ENCODE assay signal across 10 mouse cellular contexts in the genomic region with DNA sequence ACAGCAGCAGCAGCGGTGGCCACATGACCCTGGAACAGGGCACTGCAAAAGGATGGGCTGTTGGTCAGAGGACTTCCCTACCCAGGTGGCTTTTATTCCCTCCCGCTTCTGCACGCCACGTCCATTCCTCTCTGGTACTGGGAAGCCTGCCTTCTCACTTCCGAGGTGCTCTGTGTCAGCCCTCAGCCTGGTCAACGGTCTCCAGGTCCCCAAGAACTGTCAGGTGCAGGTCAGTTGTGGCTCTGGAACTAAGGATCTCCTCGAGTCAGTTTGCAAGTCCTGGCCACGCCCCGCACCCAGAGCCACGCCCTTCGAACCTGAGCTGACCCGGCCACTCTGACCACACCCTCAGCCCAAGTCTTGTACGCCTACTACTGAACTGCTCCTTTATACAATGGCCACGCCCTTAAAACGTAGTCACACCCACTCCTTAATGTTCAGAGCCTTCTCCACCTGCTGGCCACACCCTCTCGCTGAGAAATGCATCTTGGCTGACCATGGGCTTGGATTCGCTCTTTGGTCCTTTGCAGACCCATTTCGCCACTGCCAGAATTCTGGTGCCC. TPM values are rescaled to one million over a fixed set of nuclear protein-coding genes. Genes with fewer than 3 reads are reported as not detected.
DNase-seq lines count a peak whose midpoint lies in the region; ATAC-seq and TF ChIP-seq lines count a peak whose summit lies in the region.
"Had no signal": no experiment of that assay in that cellular context is flagged by ENCODE, and none has a peak within 500 bp of the region (broad histone marks: within the 10 kb centered on the region; RNA-seq: fewer than 3 reads in every experiment).

No protein-coding gene starts in this region.

- ATAC-seq in heart, embryonic 12.5 days (ENCODE audit: insufficient number of reproducible peaks, low FRiP score): peak; percentile 86
- ATAC-seq in erythroblast, adult 5-6 weeks (replicated peaks; ENCODE audit: low FRiP score, poor library complexity, severe bottlenecking): peak; percentile 60; the same call in 1 of the 2 replicates
- ATAC-seq in liver, embryonic 11.5 days (replicated peaks; ENCODE audit: low FRiP score): no peak; the same call in 1 of the 2 replicates

- 0 out of 2 replicates have a peak, but pooled peaks cover 5% of the 10 kb centered on the region for H3K9me3 ChIP-seq in heart, embryonic 12.5 days (replicated peaks)
- no peaks in the 10 kb centered on the region for H3K9me3 ChIP-seq in liver, embryonic 11.5 days (ENCODE audit: control insufficient read depth, low read length)

- no peak overlapping the region for H3K27ac ChIP-seq in heart, embryonic 12.5 days (ENCODE audit: poor library complexity, severe bottlenecking)
- no peak overlapping the region for H3K27ac ChIP-seq in liver, embryonic 11.5 days (ENCODE audit: low read depth, low read length)
- H3K27ac ChIP-seq in small intestine, adult 2 months (ENCODE audit: insufficient read depth, low read depth, low read length): no peak overlapping the region
- H3K27ac ChIP-seq: macrophage had no signal

- H3K4me3 ChIP-seq in heart, embryonic 12.5 days: 0 out of 2 replicates have a peak overlapping the region, but pooled peaks have one; percentile 4
- no peak overlapping the region for H3K4me3 ChIP-seq in liver, embryonic 11.5 days (ENCODE audit: low read depth, low read length)
- peak overlapping the region; percentile 34 for H3K4me3 ChIP-seq in small intestine, adult 2 months (ENCODE audit: low read depth, low read length)

- peak; percentile 16; the same call in 1 of the 2 replicates for TF ChIP-seq CTCF in small intestine, adult 2 months (IDR thresholded peaks at IDR 0.05; ENCODE audit: extremely low read depth, insufficient read length, insufficient replicate concordance, low read depth, low read length)

- H3K4me1 ChIP-seq in heart, embryonic 12.5 days (replicated peaks): peaks cover 8% of the 10 kb centered on the region
- H3K4me1 ChIP-seq in liver, embryonic 11.5 days (replicated peaks; ENCODE audit: control insufficient read depth, insufficient read depth, low read length): 0 out of 2 replicates have a peak, but pooled peaks cover 4% of the 10 kb centered on the region
- peaks cover 7% of the 10 kb centered on the region for H3K4me1 ChIP-seq in small intestine, adult 2 months (ENCODE audit: control insufficient read depth, insufficient read depth, insufficient read length, low read length)

- 0 out of 2 replicates have a peak, but pooled peaks cover 3% of the 10 kb centered on the region for H3K27me3 ChIP-seq in heart, embryonic 12.5 days (replicated peaks)
- 0 out of 2 replicates have a peak, but pooled peaks cover 3% of the 10 kb centered on the region for H3K27me3 ChIP-seq in liver, embryonic 11.5 days (replicated peaks; ENCODE audit: control insufficient read depth, insufficient read depth, low read length)
- H3K27me3 ChIP-seq in small intestine, adult 2 months (ENCODE audit: control insufficient read depth, insufficient read depth, low read length): no peaks in the 10 kb centered on the region; the same call in 1 of the 2 replicates

- WGBS in heart, embryonic 12.5 days: 12% methylated on average over 18 of the region's 18 CpGs
- 15% methylated on average over 18 of the region's 18 CpGs for WGBS in liver, embryonic 11.5 days
- 8% methylated on average over 18 of the region's 18 CpGs for WGBS in small intestine, adult 2 months

- no peaks in the 10 kb centered on the region for H3K36me3 ChIP-seq in heart, embryonic 12.5 days
- no peaks in the 10 kb centered on the region for H3K36me3 ChIP-seq in liver, embryonic 11.5 days (ENCODE audit: control insufficient read depth, insufficient read depth, low read length)
- no peaks in the 10 kb centered on the region for H3K36me3 ChIP-seq in small intestine, adult 2 months (ENCODE audit: control insufficient read depth, insufficient read depth, low read length)

- no peak overlapping the region for H3K9ac ChIP-seq in heart, embryonic 12.5 days
- H3K9ac ChIP-seq in liver, embryonic 11.5 days (ENCODE audit: low read depth, low read length): no peak overlapping the region; the same call in 1 of the 2 replicates

- intact Hi-C loops in heart, postnatal 14 days (cut with DNase I): no loop called here
- intact Hi-C loops in left cerebral cortex, postnatal 10 days (cut with DNase I): no loop called here

- peak overlapping the region; percentile 52 for H3K4me2 ChIP-seq in heart, embryonic 12.5 days
- H3K4me2 ChIP-seq in liver, embryonic 11.5 days: peak overlapping the region; percentile 49

- TF ChIP-seq POLR2A in small intestine, adult 2 months (IDR thresholded peaks at IDR 0.05; ENCODE audit: low read depth, low read length): no peak

- DNase-seq in heart, postnatal 14 days: no peak
- DNase-seq in liver, embryonic 11.5 days (ENCODE audit: low spot score): peak; percentile 41
- DNase-seq in adrenal gland, postnatal 36 days: no peak
- no peak for DNase-seq in right cerebral cortex, adult 2 months (ENCODE audit: low spot score in 2 of 2)
- no peak for DNase-seq in left cerebral cortex, postnatal 10 days (ENCODE audit: extremely low spot score in 1 of 2, low spot score in 2 of 2)

RNA-seq across cellular contexts. Expression of a gene that starts 15.0 kb away (rescaled TPM):
- 8.8 and 9.0 TPM in 2 replicates for polyA plus RNA-seq in heart, embryonic 12.5 days (2016; fragmentation: Nextera tagmentation; extraction: Ambion mirVana)
- total RNA-seq in heart, postnatal 14 days (2021): 1 to 10 TPM; 5.9 to 6.8 TPM
- total RNA-seq in erythroblast, adult 5-6 weeks (2015; ENCODE audit: low replicate concordance): 1.7 TPM in 1 of 2 replicates, not detected in the other
- total RNA-seq in erythroblast, adult 5-6 weeks (2017; ENCODE audit: low replicate concordance): 0.42 and 0.51 TPM in 2 replicates
- 6.7 and 8.9 TPM in 2 replicates for polyA plus RNA-seq in liver, embryonic 11.5 days (2014; fragmentation: Nextera tagmentation; extraction: Ambion mirVana)
- 1.3 and 1.4 TPM in 2 replicates for polyA plus RNA-seq in small intestine, adult 2 months (2012; rRNA removed)
- total RNA-seq in adrenal gland, postnatal 36 days (2021): 10 to 100 TPM; 11.3 to 11.7 TPM
- total RNA-seq in left cerebral cortex, postnatal 10 days (2021): 10 to 100 TPM; 16.1 to 19.9 TPM

RNA-seq across cellular contexts. Expression of a gene that starts 15.2 kb away (rescaled TPM):
- polyA plus RNA-seq in heart, embryonic 12.5 days (2016; fragmentation: Nextera tagmentation; extraction: Ambion mirVana): not detected in 2 replicates
- not detected for total RNA-seq in heart, postnatal 14 days (2021)
- total RNA-seq in erythroblast, adult 5-6 weeks (2015; ENCODE audit: low replicate concordance): not detected in 2 replicates
- total RNA-seq in erythroblast, adult 5-6 weeks (2017; ENCODE audit: low replicate concordance): not detected in 2 replicates
- polyA plus RNA-seq in liver, embryonic 11.5 days (2014; fragmentation: Nextera tagmentation; extraction: Ambion mirVana): 0.21 TPM in 1 of 2 replicates, not detected in the other
- not detected in 2 replicates for polyA plus RNA-seq in small intestine, adult 2 months (2012; rRNA removed)
- total RNA-seq in adrenal gland, postnatal 36 days (2021): not detected
- total RNA-seq in left cerebral cortex, postnatal 10 days (2021): not detected
- total RNA-seq: MEL had no signal
- polyA plus RNA-seq: macrophage had no signal

RNA-seq across cellular contexts. Expression of a gene that starts 18.2 kb away (rescaled TPM):
- polyA plus RNA-seq in heart, embryonic 12.5 days (2016; fragmentation: Nextera tagmentation; extraction: Ambion mirVana): not detected in 2 replicates
- not detected for total RNA-seq in heart, postnatal 14 days (2021)
- total RNA-seq in erythroblast, adult 5-6 weeks (2015; ENCODE audit: low replicate concordance): not detected in 2 replicates
- total RNA-seq in erythroblast, adult 5-6 weeks (2017; ENCODE audit: low replicate concordance): not detected in 2 replicates
- polyA plus RNA-seq in liver, embryonic 11.5 days (2014; fragmentation: Nextera tagmentation; extraction: Ambion mirVana): not detected in 2 replicates
- polyA plus RNA-seq in small intestine, adult 2 months (2012; rRNA removed): not detected in 2 replicates
- total RNA-seq in adrenal gland, postnatal 36 days (2021): under 1 TPM in 1 of 2 experiments, not detected in 1; 0.07 TPM
- under 1 TPM; 0.14 to 0.17 TPM for total RNA-seq in left cerebral cortex, postnatal 10 days (2021)
- total RNA-seq: MEL had no signal
- polyA plus RNA-seq: macrophage had no signal

RNA-seq across cellular contexts. Expression of a gene that starts 52.8 kb away (rescaled TPM):
- 38.7 and 40.4 TPM in 2 replicates for polyA plus RNA-seq in heart, embryonic 12.5 days (2016; fragmentation: Nextera tagmentation; extraction: Ambion mirVana)
- total RNA-seq in heart, postnatal 14 days (2021): 10 to 100 TPM; 25.7 to 29.4 TPM
- total RNA-seq in erythroblast, adult 5-6 weeks (2015; ENCODE audit: low replicate concordance): 10.4 and 19.9 TPM in 2 replicates
- 31.5 and 53.4 TPM in 2 replicates for total RNA-seq in erythroblast, adult 5-6 weeks (2017; ENCODE audit: low replicate concordance)
- polyA plus RNA-seq in liver, embryonic 11.5 days (2014; fragmentation: Nextera tagmentation; extraction: Ambion mirVana): 28.7 and 34.7 TPM in 2 replicates
- polyA plus RNA-seq in small intestine, adult 2 months (2012; rRNA removed): 10.3 and 24.3 TPM in 2 replicates
- 10 to 100 TPM; 38.4 to 48.7 TPM for total RNA-seq in adrenal gland, postnatal 36 days (2021)
- 10 to 100 TPM; 38.5 to 40.1 TPM for total RNA-seq in left cerebral cortex, postnatal 10 days (2021)
